Mouse (Mus musculus): Measurements from ENCODE around the gene Rxfp2. TPM values are rescaled to one million over a fixed set of nuclear protein-coding genes. Genes with fewer than 3 reads are reported as not detected.

Rxfp2 gene
- polyA plus RNA-seq, 1 experiment from 2014 or later = 0.68 TPM

DNA sequence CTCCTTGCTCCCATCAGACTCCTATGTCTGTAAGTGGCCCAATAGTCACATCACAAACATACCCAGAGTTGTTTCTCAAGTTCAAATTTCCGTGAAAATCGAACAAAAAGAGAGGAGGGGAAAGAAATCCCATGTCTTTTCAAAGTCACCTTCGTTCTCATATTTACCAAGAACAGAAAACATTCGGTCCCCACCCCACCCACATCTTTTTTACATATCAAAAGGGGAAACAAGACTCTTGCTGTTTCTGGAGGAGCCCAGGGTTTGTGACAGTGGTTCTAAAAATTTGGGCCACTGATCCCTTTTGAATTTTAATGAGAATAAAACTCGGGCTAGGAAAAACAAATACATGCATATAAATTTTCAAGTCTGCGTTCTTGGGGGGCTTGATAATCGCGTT lies 92.8 kb downstream of the Rxfp2 start:
- Histone ChIP-seq H3K36me3 (ENCODE audit: insufficient read depth) (no peaks in the 10 kb centered on the region), H3K27me3 (ENCODE audit: insufficient read depth, low read length) (no peaks in the 10 kb centered on the region), H3K27ac (ENCODE audit: low read depth) (no peak overlapping the region), H3K9ac (no peak overlapping the region), H3K4me1 (ENCODE audit: insufficient read depth) (peaks cover 7% of the 10 kb centered on the region; the same call in 1 of the 2 replicates), H3K4me3 (ENCODE audit: low read depth, low read length) (no peak overlapping the region), H3K4me2 (no peak overlapping the region), H3K9me3 (ENCODE audit: low read depth, low read length) (no peaks in the 10 kb centered on the region)
- DNase-seq (no peak), ATAC-seq (ENCODE audit: insufficient read depth) (no peak)
- 46% methylated on average over 8 of the region's 8 CpGs for WGBS
- TF ChIP-seq CTCF (IDR thresholded peaks at IDR 0.05; ENCODE audit: low read depth) = no peak

DNA sequence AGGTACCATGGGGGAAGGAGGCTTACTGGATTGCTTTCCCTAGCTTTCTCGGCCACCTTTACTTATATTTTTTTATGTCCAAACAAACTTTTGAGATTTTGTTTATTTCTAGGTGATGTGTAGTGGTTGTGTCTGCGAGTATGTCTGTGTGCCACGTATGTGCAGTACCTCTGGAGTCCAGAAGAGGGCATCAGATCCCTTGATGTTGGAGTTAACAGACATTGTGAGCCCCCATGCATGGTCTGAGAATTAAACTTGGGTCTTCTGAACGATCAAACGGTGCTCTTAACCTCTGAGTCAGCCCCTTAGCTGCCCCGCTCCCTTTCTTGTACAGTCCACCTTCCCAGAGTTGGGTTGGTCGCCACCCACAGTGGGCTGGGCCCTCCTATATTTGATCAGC lies 95.5 kb downstream of the Rxfp2 start:
- TF ChIP-seq CTCF (IDR thresholded peaks at IDR 0.05; ENCODE audit: low read depth) = peak; percentile 59
- WGBS = 73% methylated on average over 7 of the region's 7 CpGs
- DNase-seq (peak; percentile 38), ATAC-seq (ENCODE audit: insufficient read depth) (no peak)
- Histone ChIP-seq H3K9ac (no peak overlapping the region), H3K27me3 (ENCODE audit: insufficient read depth, low read length) (no peaks in the 10 kb centered on the region), H3K4me3 (ENCODE audit: low read depth, low read length) (no peak overlapping the region), H3K4me1 (ENCODE audit: insufficient read depth) (peaks cover 7% of the 10 kb centered on the region; the same call in 1 of the 2 replicates), H3K36me3 (ENCODE audit: insufficient read depth) (no peaks in the 10 kb centered on the region), H3K4me2 (no peak overlapping the region), H3K27ac (ENCODE audit: low read depth) (no peak overlapping the region), H3K9me3 (ENCODE audit: low read depth, low read length) (peaks cover 3% of the 10 kb centered on the region; the same call in 1 of the 2 replicates)

DNA sequence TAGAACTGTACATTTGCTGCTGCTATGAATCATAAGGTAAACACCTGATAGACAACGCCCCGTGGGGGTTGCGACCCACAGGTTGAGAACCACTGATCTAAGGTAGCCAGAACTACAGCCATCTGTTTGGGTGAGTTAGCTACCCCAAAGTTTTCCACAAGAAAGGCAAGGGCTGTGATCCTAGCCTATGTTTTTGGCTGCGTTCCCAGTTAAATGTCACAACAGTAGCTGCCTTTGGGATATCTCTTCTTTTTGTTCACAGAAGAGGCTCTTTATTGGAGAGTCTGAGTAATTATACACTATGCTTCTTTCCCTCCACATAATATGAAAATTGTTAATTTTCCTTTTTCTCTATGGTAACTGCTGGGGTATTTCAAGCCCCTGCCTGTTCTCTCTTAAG lies 96.3 kb downstream of the Rxfp2 start:
- Histone ChIP-seq H3K4me1 (ENCODE audit: insufficient read depth) (peaks cover 7% of the 10 kb centered on the region; the same call in 1 of the 2 replicates), H3K4me3 (ENCODE audit: low read depth, low read length) (no peak overlapping the region), H3K36me3 (ENCODE audit: insufficient read depth) (no peaks in the 10 kb centered on the region), H3K27ac (ENCODE audit: low read depth) (no peak overlapping the region), H3K27me3 (ENCODE audit: insufficient read depth, low read length) (0 out of 2 replicates have a peak, but pooled peaks cover 4% of the 10 kb centered on the region), H3K9me3 (ENCODE audit: low read depth, low read length) (peaks cover 3% of the 10 kb centered on the region; the same call in 1 of the 2 replicates), H3K4me2 (no peak overlapping the region), H3K9ac (no peak overlapping the region)
- DNase-seq (peak; percentile 81), ATAC-seq (ENCODE audit: insufficient read depth) (no peak)
- TF ChIP-seq CTCF (IDR thresholded peaks at IDR 0.05; ENCODE audit: low read depth) = no peak
- 74% methylated on average over 4 of the region's 4 CpGs for WGBS

DNA sequence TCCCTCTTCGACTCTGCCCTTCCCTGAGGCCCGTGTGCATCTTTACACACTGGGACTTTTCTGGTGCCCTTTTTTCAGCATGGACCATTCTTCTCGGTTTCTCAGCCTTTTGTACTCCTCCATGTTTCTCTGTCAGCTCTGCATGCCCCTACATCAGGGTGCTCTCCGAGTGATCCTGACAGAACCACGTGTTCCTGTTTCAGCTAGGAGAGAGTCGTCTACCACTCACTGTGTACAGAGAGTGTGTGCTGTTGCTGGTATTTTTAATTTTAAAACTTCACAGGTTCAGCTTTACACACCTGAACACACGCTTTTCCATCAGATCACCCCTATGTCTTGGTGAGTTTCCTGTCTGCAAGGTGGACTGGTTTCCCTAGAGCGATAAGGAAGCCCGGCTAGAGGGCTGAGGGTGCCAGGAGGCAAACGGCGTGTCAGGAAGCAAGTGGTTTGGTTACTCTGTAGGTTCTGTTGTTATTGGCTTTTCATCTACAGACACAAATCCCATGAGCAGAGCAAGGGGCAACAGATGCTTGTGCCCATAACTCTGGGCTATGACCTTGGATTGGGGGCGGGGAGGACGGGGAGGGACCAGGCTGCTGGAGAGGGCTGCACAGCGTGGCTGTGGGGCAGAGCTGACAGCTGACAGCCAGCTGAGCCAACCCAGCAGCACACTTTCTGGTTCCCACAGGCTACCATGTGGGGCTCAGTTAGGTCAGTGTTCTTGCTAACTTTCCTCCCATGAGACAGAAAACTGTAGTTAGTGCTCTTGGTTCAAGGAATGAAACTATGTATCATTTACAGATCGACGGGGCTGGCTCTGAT lies 97.0 kb downstream of the Rxfp2 start:
- H3K9ac ChIP-seq = no peak overlapping the region
- no peak for DNase-seq
- peaks cover 7% of the 10 kb centered on the region; the same call in 1 of the 2 replicates for H3K4me1 ChIP-seq (ENCODE audit: insufficient read depth)
- no peak overlapping the region for H3K4me3 ChIP-seq (ENCODE audit: low read depth, low read length)
- H3K27ac ChIP-seq (ENCODE audit: low read depth) = no peak overlapping the region
- no peak overlapping the region for H3K4me2 ChIP-seq
- 0 out of 2 replicates have a peak, but pooled peaks cover 4% of the 10 kb centered on the region for H3K27me3 ChIP-seq (ENCODE audit: insufficient read depth, low read length)
- 50% methylated on average over 16 of the region's 16 CpGs for WGBS
- ATAC-seq (ENCODE audit: insufficient read depth) = no peak
- H3K36me3 ChIP-seq (ENCODE audit: insufficient read depth) = no peaks in the 10 kb centered on the region
- TF ChIP-seq CTCF (IDR thresholded peaks at IDR 0.05; ENCODE audit: low read depth) = no peak
- peaks cover 3% of the 10 kb centered on the region; the same call in 1 of the 2 replicates for H3K9me3 ChIP-seq (ENCODE audit: low read depth, low read length)

DNA sequence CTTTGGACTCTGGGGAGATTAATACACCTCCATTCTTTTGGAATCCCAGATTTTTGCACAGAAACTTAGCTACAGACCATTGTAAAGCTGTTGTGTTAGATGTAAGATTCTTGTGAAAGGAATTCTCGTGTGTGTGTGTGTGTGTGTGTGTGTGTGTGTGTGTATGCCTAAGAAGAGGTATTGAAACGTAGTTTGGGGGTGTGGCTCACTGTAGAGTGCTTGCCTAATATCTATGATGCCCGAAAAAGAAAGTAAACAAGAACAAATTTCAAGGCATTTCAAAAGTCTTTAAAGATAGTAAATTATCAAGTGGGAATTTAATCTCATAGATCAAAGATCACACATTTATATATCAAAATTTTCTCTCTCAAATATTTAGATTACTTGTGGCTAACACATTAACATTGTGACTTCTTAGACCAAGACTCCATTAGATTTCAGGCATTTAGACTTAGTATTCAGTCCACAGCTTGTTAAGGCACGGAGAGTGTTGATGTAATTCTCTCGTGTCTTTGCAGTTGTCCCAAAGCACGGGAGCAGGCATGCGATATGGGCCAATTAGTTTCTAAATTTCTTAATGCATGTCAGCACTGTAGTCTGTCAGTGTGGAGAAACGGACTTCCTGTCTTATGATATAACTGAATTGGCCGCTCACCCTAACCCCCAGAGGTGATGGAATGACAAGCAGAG lies 97.9 kb downstream of the Rxfp2 start:
- Histone ChIP-seq H3K9ac (no peak overlapping the region), H3K27ac (ENCODE audit: low read depth) (no peak overlapping the region), H3K4me1 (ENCODE audit: insufficient read depth) (peaks cover 7% of the 10 kb centered on the region; the same call in 1 of the 2 replicates), H3K4me3 (ENCODE audit: low read depth, low read length) (no peak overlapping the region), H3K27me3 (ENCODE audit: insufficient read depth, low read length) (0 out of 2 replicates have a peak, but pooled peaks cover 4% of the 10 kb centered on the region), H3K4me2 (no peak overlapping the region), H3K36me3 (ENCODE audit: insufficient read depth) (no peaks in the 10 kb centered on the region), H3K9me3 (ENCODE audit: low read depth, low read length) (peaks cover 3% of the 10 kb centered on the region; the same call in 1 of the 2 replicates)
- ATAC-seq (ENCODE audit: insufficient read depth) (no peak), DNase-seq (no peak)
- 51% methylated on average over 9 of the region's 9 CpGs for WGBS
- no peak for TF ChIP-seq CTCF (IDR thresholded peaks at IDR 0.05; ENCODE audit: low read depth)

DNA sequence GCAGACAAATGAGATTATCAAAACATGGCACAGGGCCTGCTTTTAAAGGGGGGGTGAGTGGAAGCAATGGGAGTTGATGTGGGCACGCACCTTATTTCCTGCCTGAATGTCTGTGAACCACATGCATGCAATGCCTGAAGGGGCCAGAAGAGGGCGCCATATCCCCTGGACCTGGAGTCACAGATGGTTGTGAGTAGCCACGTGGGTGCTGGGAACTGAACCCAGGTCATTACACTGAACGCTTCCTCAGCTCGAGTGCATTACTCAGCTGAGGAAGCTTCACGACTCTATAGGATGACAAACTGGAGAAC lies 98.4 kb downstream of the Rxfp2 start:
- no peak for DNase-seq
- peaks cover 3% of the 10 kb centered on the region; the same call in 1 of the 2 replicates for H3K9me3 ChIP-seq (ENCODE audit: low read depth, low read length)
- 86% methylated on average over 6 of the region's 6 CpGs for WGBS

DNA sequence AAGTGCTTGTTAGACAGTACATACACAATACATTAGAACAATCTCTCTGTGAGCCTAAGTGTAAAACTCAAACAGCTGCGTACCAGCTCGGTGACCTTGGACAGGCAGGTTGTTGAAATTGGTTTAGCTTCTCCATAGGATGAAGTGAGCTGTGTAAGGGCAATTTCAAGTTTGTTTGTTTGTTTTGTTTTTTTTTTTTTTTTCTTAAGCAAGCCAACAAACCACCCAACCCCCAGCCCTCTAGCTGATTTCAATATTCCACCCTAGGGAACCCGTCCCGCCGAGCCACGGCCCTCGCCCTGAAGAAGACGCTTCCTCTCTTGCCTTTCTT lies 99.6 kb downstream of the Rxfp2 start:
- no peaks in the 10 kb centered on the region for H3K36me3 ChIP-seq (ENCODE audit: insufficient read depth)
- 18% methylated on average over 8 of the region's 8 CpGs for WGBS
- DNase-seq (no peak), ATAC-seq (ENCODE audit: insufficient read depth) (no peak)
- peaks cover 7% of the 10 kb centered on the region; the same call in 1 of the 2 replicates for H3K4me1 ChIP-seq (ENCODE audit: insufficient read depth)
- H3K4me3 ChIP-seq (ENCODE audit: low read depth, low read length) = peak overlapping the region; percentile 62
- H3K27ac ChIP-seq (ENCODE audit: low read depth) = no peak overlapping the region
- H3K4me2 ChIP-seq = peak overlapping the region; percentile 82
- peaks cover 3% of the 10 kb centered on the region; the same call in 1 of the 2 replicates for H3K9me3 ChIP-seq (ENCODE audit: low read depth, low read length)
- no peak overlapping the region for H3K9ac ChIP-seq
- H3K27me3 ChIP-seq (ENCODE audit: insufficient read depth, low read length) = 0 out of 2 replicates have a peak, but pooled peaks cover 4% of the 10 kb centered on the region
- no peak for TF ChIP-seq CTCF (IDR thresholded peaks at IDR 0.05; ENCODE audit: low read depth)

More for the DNA sequence above, 98.4 kb downstream of the Rxfp2 start:
- TF ChIP-seq CTCF (IDR thresholded peaks at IDR 0.05; ENCODE audit: low read depth) = peak; percentile 54
- peaks cover 7% of the 10 kb centered on the region; the same call in 1 of the 2 replicates for H3K4me1 ChIP-seq (ENCODE audit: insufficient read depth)
- H3K9ac ChIP-seq = no peak overlapping the region
- H3K4me3 ChIP-seq (ENCODE audit: low read depth, low read length) = no peak overlapping the region
- H3K36me3 ChIP-seq (ENCODE audit: insufficient read depth) = no peaks in the 10 kb centered on the region
- H3K27me3 ChIP-seq (ENCODE audit: insufficient read depth, low read length) = 0 out of 2 replicates have a peak, but pooled peaks cover 4% of the 10 kb centered on the region
- no peak overlapping the region for H3K27ac ChIP-seq (ENCODE audit: low read depth)
- H3K4me2 ChIP-seq = no peak overlapping the region
- ATAC-seq (ENCODE audit: insufficient read depth) = no peak
